Comparison of ENCODE assay signal across 20 mouse cellular contexts in the genomic region with DNA sequence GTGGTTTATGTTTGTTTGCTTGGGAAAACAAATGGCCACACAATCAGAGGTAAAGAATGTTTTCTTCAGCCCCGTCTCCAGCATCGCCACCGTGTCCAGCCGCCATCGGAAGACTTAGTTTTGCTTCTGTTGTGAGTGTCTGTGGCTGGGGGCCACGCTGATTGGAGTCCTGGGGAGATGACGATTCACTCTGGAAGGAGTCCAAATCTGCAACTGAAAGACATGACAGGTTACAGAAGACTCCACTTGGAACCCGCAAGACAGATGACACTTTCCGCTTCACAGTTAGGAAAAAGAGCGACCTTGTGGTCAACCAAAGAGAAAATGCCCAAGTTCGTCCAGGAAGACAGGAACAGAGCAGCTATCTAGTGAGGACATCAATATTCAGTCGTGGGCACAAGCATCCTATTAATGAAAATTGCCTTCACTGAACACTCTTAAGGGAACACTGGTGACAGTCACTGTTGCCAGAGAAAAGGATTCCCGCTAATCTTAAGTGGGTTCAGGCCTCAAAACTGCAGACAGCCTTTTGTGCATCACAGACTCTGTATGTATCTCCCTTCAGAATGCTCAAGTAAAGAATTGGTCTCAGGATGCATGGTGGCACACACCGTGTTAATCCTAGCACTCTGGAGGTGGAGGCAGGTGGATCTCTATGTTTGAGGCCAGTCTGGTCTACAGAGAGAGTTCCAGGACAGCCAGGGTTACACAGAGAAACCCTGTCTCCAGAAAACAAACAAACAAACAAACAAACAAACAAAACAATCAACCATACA.
DNase-seq lines count a peak whose midpoint lies in the region; ATAC-seq and TF ChIP-seq lines count a peak whose summit lies in the region.
"Had no signal": no experiment of that assay in that cellular context is flagged by ENCODE, and none has a peak within 500 bp of the region (broad histone marks: within the 10 kb centered on the region; RNA-seq: fewer than 3 reads in every experiment).

No protein-coding gene starts in this region.

- H3K4me1 ChIP-seq in cortical plate, adult 2 months (ENCODE audit: control insufficient read depth, insufficient read depth, low read length), result peaks cover 9% of the 10 kb centered on the region
- peaks cover 27% of the 10 kb centered on the region for H3K4me1 ChIP-seq in hindbrain, embryonic 13.5 days (replicated peaks)
- H3K4me1 ChIP-seq in neural tube, embryonic 13.5 days (replicated peaks), result peaks cover 23% of the 10 kb centered on the region

- peak overlapping the region; percentile 26; the same call in 1 of the 2 replicates for H3K9ac ChIP-seq in hindbrain, embryonic 13.5 days
- no peak overlapping the region; the same call in 1 of the 2 replicates for H3K9ac ChIP-seq in neural tube, embryonic 13.5 days
- H3K9ac ChIP-seq: limb, embryonic 13.5 days; liver, postnatal 0 days had no signal

- no peak for TF ChIP-seq CTCF in layer of hippocampus, adult 2 months (conservative IDR thresholded peaks at IDR 0.05)
- TF ChIP-seq CTCF in cortical plate, adult 2 months (IDR thresholded peaks at IDR 0.05; ENCODE audit: extremely low read depth, insufficient read depth, low read length), result no peak

- H3K27me3 ChIP-seq in hindbrain, embryonic 13.5 days, result no peaks in the 10 kb centered on the region
- H3K27me3 ChIP-seq in neural tube, embryonic 13.5 days, result no peaks in the 10 kb centered on the region
- H3K27me3 ChIP-seq: limb, embryonic 13.5 days had no signal

- TF ChIP-seq POLR2A in cortical plate, adult 2 months (IDR thresholded peaks at IDR 0.05; ENCODE audit: extremely low read depth, insufficient read depth, low read length), result no peak

- H3K4me2 ChIP-seq in hindbrain, embryonic 13.5 days, result no peak overlapping the region
- no peak overlapping the region for H3K4me2 ChIP-seq in neural tube, embryonic 13.5 days
- H3K4me2 ChIP-seq: limb, embryonic 13.5 days had no signal

- 39% methylated on average over 14 of the region's 14 CpGs for WGBS in hindbrain, embryonic 13.5 days
- 43% methylated on average over 14 of the region's 14 CpGs for WGBS in neural tube, embryonic 13.5 days

- no peaks in the 10 kb centered on the region for H3K9me3 ChIP-seq in hindbrain, embryonic 13.5 days
- no peaks in the 10 kb centered on the region for H3K9me3 ChIP-seq in neural tube, embryonic 13.5 days
- H3K9me3 ChIP-seq: G1E; limb, embryonic 13.5 days had no signal

- H3K4me3 ChIP-seq in layer of hippocampus, adult 2 months, result no peak overlapping the region
- no peak overlapping the region for H3K4me3 ChIP-seq in cortical plate, adult 2 months (ENCODE audit: insufficient read depth, low read length)
- no peak overlapping the region for H3K4me3 ChIP-seq in hindbrain, embryonic 13.5 days
- H3K4me3 ChIP-seq in neural tube, embryonic 13.5 days, result no peak overlapping the region
- H3K4me3 ChIP-seq: heart, adult 2 months; limb, embryonic 13.5 days; myocyte had no signal

- DNase-seq in layer of hippocampus, adult 2 months (ENCODE audit: low spot score in 2 of 2), result no peak
- no peak for DNase-seq in layer of hippocampus, adult 18-20 months (ENCODE audit: low spot score in 2 of 2)
- no peak for DNase-seq in frontal cortex, postnatal 25 days (ENCODE audit: low spot score in 2 of 2)
- DNase-seq in layer of hippocampus, postnatal 25 days (ENCODE audit: extremely low spot score in 1 of 2, low spot score in 1 of 2), result no peak
- DNase-seq: adrenal gland, postnatal 14 days; cerebellum, postnatal 25 days; heart, adult 2 months; heart, postnatal 10 days; kidney, postnatal 25 days; liver, postnatal 0 days; thymus, postnatal 36 days had no signal

- no peaks in the 10 kb centered on the region for H3K36me3 ChIP-seq in hindbrain, embryonic 13.5 days
- H3K36me3 ChIP-seq in neural tube, embryonic 13.5 days, result no peaks in the 10 kb centered on the region
- H3K36me3 ChIP-seq: G1E; limb, embryonic 13.5 days had no signal

- peak overlapping the region; percentile 81 for H3K27ac ChIP-seq in layer of hippocampus, adult 2 months
- peak overlapping the region; percentile 55; the same call in 1 of the 2 replicates for H3K27ac ChIP-seq in cortical plate, adult 2 months (ENCODE audit: insufficient read depth, low read length)
- H3K27ac ChIP-seq in hindbrain, embryonic 13.5 days, result peak overlapping the region; percentile 90
- peak overlapping the region; percentile 87 for H3K27ac ChIP-seq in neural tube, embryonic 13.5 days (replicated peaks)
- H3K27ac ChIP-seq: heart, adult 2 months; limb, embryonic 13.5 days; macrophage; stomach, postnatal 0 days had no signal

- peak; percentile 61 for ATAC-seq in hindbrain, embryonic 13.5 days (ENCODE audit: low FRiP score)
- 0 out of 2 replicates have a peak, but pooled peaks have one; percentile 36 for ATAC-seq in neural tube, embryonic 13.5 days (ENCODE audit: low read depth)
- ATAC-seq: intestine, embryonic 16.5 days; liver, postnatal 0 days had no signal
